Mouse (Mus musculus) hindbrain, embryonic 11.5 days (tissue): ENCODE results near the gene Pef1. TPM values are rescaled to one million over a fixed set of nuclear protein-coding genes. Genes with fewer than 3 reads are reported as not detected.

Experiments
- ATAC-seq: fragments of 200-750 bp; cut with Nextera tagmentation; 2 replicates; pipeline ENCODE4 v1.8.0; 2017; ENCODE audit warnings: mild to moderate bottlenecking, moderate TSS enrichment, moderate library complexity; ENCODE audit not compliant: low FRiP score
- DNase-seq: peaks from one replicate; pipeline ENCODE4 v3.0.0-alpha.2; 2015; ENCODE audit warnings: low spot score
- H3K27ac ChIP-seq: fragments of 300-500 bp; sonication (generic); 2 replicates; pipeline ENCODE4 v1.5.1; 2014; ENCODE audit warnings: mild to moderate bottlenecking, low read depth, low read length
- H3K27me3 ChIP-seq: fragments of 300-500 bp; sonication (generic); 2 replicates; pipeline ENCODE4 v1.6.1; 2014; ENCODE audit warnings: mild to moderate bottlenecking, low read length, moderate library complexity, mixed read lengths; ENCODE audit not compliant: control insufficient read depth, insufficient read depth
- H3K36me3 ChIP-seq: fragments of 300-500 bp; sonication (generic); 2 replicates; pipeline ENCODE4 v1.6.1; 2014; ENCODE audit warnings: mild to moderate bottlenecking, low read length, moderate library complexity, mixed read lengths; ENCODE audit not compliant: control insufficient read depth, insufficient read depth
- H3K4me1 ChIP-seq: fragments of 300-500 bp; sonication (generic); replicated peaks from 2 replicates; pipeline ENCODE4 v1.6.1; 2014; ENCODE audit warnings: low read length, mixed read lengths; ENCODE audit not compliant: control insufficient read depth, insufficient read depth
- H3K4me2 ChIP-seq: fragments of 300-500 bp; sonication (generic); replicated peaks from 2 replicates; pipeline ENCODE4 v1.6.1; 2014; ENCODE audit warnings: mild to moderate bottlenecking, low read depth, low read length
- H3K4me3 ChIP-seq: fragments of 300-500 bp; sonication (generic); 2 replicates; pipeline ENCODE4 v1.5.1; 2014; ENCODE audit warnings: low read depth, low read length
- H3K9ac ChIP-seq: fragments of 300-500 bp; sonication (generic); 2 replicates; pipeline ENCODE4 v1.6.1; 2014; ENCODE audit warnings: low read depth, low read length
- H3K9me3 ChIP-seq: fragments of 300-500 bp; sonication (generic); 2 replicates; pipeline ENCODE4 v1.6.1; 2016; ENCODE audit warnings: low read length; ENCODE audit not compliant: control insufficient read depth
- WGBS: fragments of 180-500 bp; shearing (Covaris S2); extraction: QIAGEN DNeasy Blood & Tissue Kit; methylation state at CpG from one replicate; pipeline ENCODE4 v1.1.7; 2014; 5-methylcytosine and 5-hydroxymethylcytosine counted together
- polyA plus RNA-seq: library from polyadenylated mRNA; unstranded; fragments of >200 nt; fragmentation: Nextera tagmentation; extraction: Ambion mirVana; gene quantifications from 2 replicates; pipeline ENCODE4 v1.2.1, GENCODE M21; 2014

Pef1 gene
- polyA plus RNA-seq, 1 experiment from 2014 or later = 72.4 TPM

GRCm38 (mm10) chr4:130082211-130082610 lies 20.1 kb upstream of the Pef1 start:
- Histone ChIP-seq H3K4me3 (no peak overlapping the region), H3K9ac (no peak overlapping the region), H3K4me1 (no peaks in the 10 kb centered on the region)

GRCm38 (mm10) chr4:130084331-130084945 lies 17.9 kb upstream of the Pef1 start:
- Histone ChIP-seq H3K4me3 (no peak overlapping the region), H3K4me1 (no peaks in the 10 kb centered on the region), H3K27ac (no peak overlapping the region), H3K9ac (no peak overlapping the region), H3K27me3 (no peaks in the 10 kb centered on the region), H3K9me3 (no peaks in the 10 kb centered on the region), H3K36me3 (no peaks in the 10 kb centered on the region), H3K4me2 (no peak overlapping the region)
- no peak for ATAC-seq
- WGBS = 36% methylated on average over 7 of the region's 7 CpGs
- no peak for DNase-seq

More at GRCm38 (mm10) chr4:130082211-130082610, 20.1 kb upstream of the Pef1 start:
- Histone ChIP-seq H3K9me3 (no peaks in the 10 kb centered on the region), H3K36me3 (no peaks in the 10 kb centered on the region), H3K27ac (no peak overlapping the region), H3K27me3 (no peaks in the 10 kb centered on the region), H3K4me2 (no peak overlapping the region)
- 53% methylated on average over 9 of the region's 9 CpGs for WGBS
- ATAC-seq = no peak
- DNase-seq = no peak

- ATAC-seq = no peak
- no peak overlapping the region for H3K9ac ChIP-seq
- WGBS = 77% methylated on average over 12 of the region's 12 CpGs
- no peaks in the 10 kb centered on the region for H3K9me3 ChIP-seq
- H3K4me2 ChIP-seq = no peak overlapping the region
- no peaks in the 10 kb centered on the region for H3K4me1 ChIP-seq
- H3K4me3 ChIP-seq = no peak overlapping the region
- DNase-seq = no peak
- H3K27me3 ChIP-seq = no peaks in the 10 kb centered on the region
- no peaks in the 10 kb centered on the region for H3K36me3 ChIP-seq
- no peak overlapping the region for H3K27ac ChIP-seq
Measured at GRCm38 (mm10) chr4:130085246-130085820, 17.0 kb upstream of the Pef1 start.

- no peak overlapping the region for H3K27ac ChIP-seq
- H3K4me3 ChIP-seq = no peak overlapping the region
- no peaks in the 10 kb centered on the region for H3K36me3 ChIP-seq
- H3K9me3 ChIP-seq = no peaks in the 10 kb centered on the region
- peaks cover 2% of the 10 kb centered on the region; the same call in 1 of the 2 replicates for H3K4me1 ChIP-seq
- no peak overlapping the region for H3K9ac ChIP-seq
- no peaks in the 10 kb centered on the region for H3K27me3 ChIP-seq
- DNase-seq (peak; percentile 97), ATAC-seq (peak; percentile 36; the same call in 1 of the 2 replicates)
- 12% methylated on average over 7 of the region's 7 CpGs for WGBS
- H3K4me2 ChIP-seq = no peak overlapping the region
Measured at GRCm38 (mm10) chr4:130087293-130087692, 15.1 kb upstream of the Pef1 start.

- ATAC-seq (no peak), DNase-seq (peak; percentile 50)
- Histone ChIP-seq H3K36me3 (no peaks in the 10 kb centered on the region), H3K4me1 (peaks cover 2% of the 10 kb centered on the region; the same call in 1 of the 2 replicates), H3K27ac (no peak overlapping the region), H3K27me3 (no peaks in the 10 kb centered on the region), H3K9ac (no peak overlapping the region), H3K4me2 (no peak overlapping the region), H3K9me3 (no peaks in the 10 kb centered on the region), H3K4me3 (no peak overlapping the region)
- WGBS = 27% methylated on average over 3 of the region's 3 CpGs
Measured at GRCm38 (mm10) chr4:130095137-130095536, 7.2 kb upstream of the Pef1 start.

GRCm38 (mm10) chr4:130101183-130101582 lies 1.2 kb upstream of the Pef1 start:
- ATAC-seq (no peak), DNase-seq (peak; percentile 27)
- H3K9me3 ChIP-seq = no peaks in the 10 kb centered on the region
- no peaks in the 10 kb centered on the region for H3K36me3 ChIP-seq
- no peak overlapping the region for H3K4me3 ChIP-seq
- H3K9ac ChIP-seq = no peak overlapping the region
- 16% methylated on average over 8 of the region's 8 CpGs for WGBS
- H3K27me3 ChIP-seq = no peaks in the 10 kb centered on the region
- H3K27ac ChIP-seq = peak overlapping the region; percentile 30; the same call in 1 of the 2 replicates
- H3K4me2 ChIP-seq = no peak overlapping the region
- 0 out of 2 replicates have a peak, but pooled peaks cover 3% of the 10 kb centered on the region for H3K4me1 ChIP-seq

- Histone ChIP-seq H3K9ac (no peak overlapping the region), H3K36me3 (no peaks in the 10 kb centered on the region), H3K4me3 (no peak overlapping the region), H3K4me1 (0 out of 2 replicates have a peak, but pooled peaks cover 6% of the 10 kb centered on the region), H3K9me3 (no peaks in the 10 kb centered on the region), H3K4me2 (no peak overlapping the region), H3K27me3 (no peaks in the 10 kb centered on the region), H3K27ac (no peak overlapping the region)
- 78% methylated on average over 12 of the region's 12 CpGs for WGBS
- DNase-seq = no peak
- ATAC-seq = no peak
Measured at GRCm38 (mm10) chr4:130103632-130104031, 1.3 kb downstream of the Pef1 start.

- 80% methylated on average over 4 of the region's 4 CpGs for WGBS
- no peak overlapping the region for H3K27ac ChIP-seq
- H3K36me3 ChIP-seq = no peaks in the 10 kb centered on the region
- H3K9me3 ChIP-seq = no peaks in the 10 kb centered on the region
- no peak for DNase-seq
- no peak overlapping the region for H3K9ac ChIP-seq
- H3K4me3 ChIP-seq = no peak overlapping the region
- H3K27me3 ChIP-seq = no peaks in the 10 kb centered on the region
- 0 out of 2 replicates have a peak, but pooled peaks cover 6% of the 10 kb centered on the region for H3K4me1 ChIP-seq
- no peak for ATAC-seq
- no peak overlapping the region for H3K4me2 ChIP-seq
Measured at GRCm38 (mm10) chr4:130104584-130104983, 2.2 kb downstream of the Pef1 start.

- Histone ChIP-seq H3K27ac (no peak overlapping the region), H3K4me2 (peak overlapping the region; percentile 37), H3K36me3 (no peaks in the 10 kb centered on the region), H3K9me3 (no peaks in the 10 kb centered on the region), H3K4me3 (peak overlapping the region; percentile 76), H3K27me3 (no peaks in the 10 kb centered on the region), H3K9ac (no peak overlapping the region; the same call in 1 of the 2 replicates), H3K4me1 (0 out of 2 replicates have a peak, but pooled peaks cover 3% of the 10 kb centered on the region)
- DNase-seq (no peak), ATAC-seq (peak; percentile 55)
- WGBS = 11% methylated on average over 14 of the region's 14 CpGs
Measured at GRCm38 (mm10) chr4:130107065-130107443, 4.7 kb downstream of the Pef1 start.
